Mouse (Mus musculus): ENCODE measurements around the gene Enc1. TPM values are rescaled to one million over a fixed set of nuclear protein-coding genes. Genes with fewer than 3 reads are reported as not detected.

Enc1 gene
- 0.76 and 0.86 TPM in 2 replicates for polyA plus RNA-seq (2015; fragmentation: Nextera tagmentation; extraction: Ambion mirVana)

DNA sequence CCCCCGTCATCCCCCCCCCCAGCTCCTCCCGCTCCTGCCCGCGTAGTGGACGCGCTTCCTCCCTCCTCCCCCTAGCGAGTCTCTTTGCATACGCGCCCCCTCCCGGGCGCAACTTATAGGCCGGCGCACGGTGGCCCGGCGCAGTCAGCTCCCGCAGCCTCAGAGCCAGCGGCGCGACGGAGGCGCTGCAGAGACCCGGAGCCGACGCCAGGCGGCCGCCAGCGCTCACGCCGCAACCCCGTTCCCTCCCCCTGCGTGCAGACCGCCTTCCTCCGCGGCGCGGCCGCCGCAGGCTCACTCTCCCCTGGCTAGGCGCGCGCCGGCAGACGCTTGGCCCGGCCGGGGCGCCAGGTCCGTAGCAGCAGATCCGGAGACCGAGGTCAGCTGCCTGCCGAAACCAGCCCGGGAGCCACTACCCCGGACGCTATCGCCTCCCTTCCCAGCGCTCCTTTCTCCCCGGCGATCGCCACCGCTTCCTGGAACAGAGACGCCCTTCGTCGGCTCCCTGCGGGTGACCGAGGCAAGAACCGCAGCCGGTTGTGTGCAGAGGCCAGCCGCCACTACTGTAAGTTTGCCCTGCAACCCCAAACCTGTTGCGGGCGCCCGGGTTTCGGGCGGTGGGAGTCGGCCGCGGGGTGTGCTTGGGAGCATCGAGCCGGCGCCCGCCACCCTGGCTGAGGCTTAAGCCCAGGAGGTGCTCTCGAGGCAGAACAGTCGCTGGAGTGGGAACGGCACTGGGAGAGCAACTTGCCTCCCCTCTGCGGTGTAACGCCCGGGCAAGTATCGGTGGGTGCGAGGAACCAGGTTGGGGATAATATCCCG, at the start of gene Enc1:
Gene Enc1 (plus strand): TSS at position 141 of the 822 bp plus-strand sequence.
- peak; percentile 85 for ATAC-seq (ENCODE audit: low read depth)
- Histone ChIP-seq H3K4me1 (ENCODE audit: control insufficient read depth, low read depth, low read length) (peaks cover 3% of the 10 kb centered on the region; the same call in 1 of the 2 replicates), H3K27me3 (ENCODE audit: control insufficient read depth, insufficient read depth, low read depth, low read length) (peaks cover 31% of the 10 kb centered on the region), H3K9ac (ENCODE audit: low read depth, low read length) (peak within 1 kb of the TSS; percentile 74), H3K4me3 (ENCODE audit: low read depth, low read length) (peak within 1 kb of the TSS; percentile 70), H3K27ac (ENCODE audit: low read length) (peak within 1 kb of the TSS; percentile 86), H3K36me3 (ENCODE audit: control insufficient read depth, insufficient read depth) (no peaks in the 10 kb centered on the region), H3K9me3 (replicated peaks; ENCODE audit: control insufficient read depth, low read length) (no peaks in the 10 kb centered on the region), H3K4me2 (ENCODE audit: low read depth, low read length) (peak within 1 kb of the TSS; percentile 79)
- WGBS (ENCODE audit: insufficient replicate concordance) = under 1% methylated on average over 84 of the region's 89 CpGs

DNA sequence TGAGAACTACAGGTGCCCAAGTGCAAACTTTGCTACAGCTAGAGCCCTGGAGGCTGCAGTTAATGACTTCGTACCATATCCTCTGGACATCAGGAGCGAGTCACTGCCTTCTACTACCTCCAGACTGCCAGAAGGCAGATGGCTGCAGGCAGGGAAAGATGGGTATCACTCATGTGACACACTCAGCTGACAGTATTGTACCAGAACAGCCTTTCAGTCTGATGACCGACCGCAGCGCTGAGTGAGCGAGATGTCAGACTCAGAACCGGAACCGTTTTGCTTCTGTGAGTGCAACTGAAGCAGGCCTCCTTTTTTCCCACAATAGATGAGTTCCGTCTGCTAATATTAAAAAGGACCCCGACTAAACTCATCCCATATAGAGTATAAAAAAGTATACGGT, 48.3 kb upstream of the Enc1 start:
- Histone ChIP-seq H3K4me3 (ENCODE audit: low read depth, low read length) (no peak overlapping the region), H3K9me3 (replicated peaks; ENCODE audit: control insufficient read depth, low read length) (no peaks in the 10 kb centered on the region), H3K4me1 (ENCODE audit: control insufficient read depth, low read depth, low read length) (peaks cover 5% of the 10 kb centered on the region), H3K36me3 (ENCODE audit: control insufficient read depth, insufficient read depth) (no peaks in the 10 kb centered on the region), H3K9ac (ENCODE audit: low read depth, low read length) (no peak overlapping the region), H3K27me3 (ENCODE audit: control insufficient read depth, insufficient read depth, low read depth, low read length) (no peaks in the 10 kb centered on the region), H3K4me2 (ENCODE audit: low read depth, low read length) (no peak overlapping the region), H3K27ac (ENCODE audit: low read length) (no peak overlapping the region)
- ATAC-seq (ENCODE audit: low read depth) = no peak
- 83% methylated on average over 11 of the region's 11 CpGs for WGBS (ENCODE audit: insufficient replicate concordance)

DNA sequence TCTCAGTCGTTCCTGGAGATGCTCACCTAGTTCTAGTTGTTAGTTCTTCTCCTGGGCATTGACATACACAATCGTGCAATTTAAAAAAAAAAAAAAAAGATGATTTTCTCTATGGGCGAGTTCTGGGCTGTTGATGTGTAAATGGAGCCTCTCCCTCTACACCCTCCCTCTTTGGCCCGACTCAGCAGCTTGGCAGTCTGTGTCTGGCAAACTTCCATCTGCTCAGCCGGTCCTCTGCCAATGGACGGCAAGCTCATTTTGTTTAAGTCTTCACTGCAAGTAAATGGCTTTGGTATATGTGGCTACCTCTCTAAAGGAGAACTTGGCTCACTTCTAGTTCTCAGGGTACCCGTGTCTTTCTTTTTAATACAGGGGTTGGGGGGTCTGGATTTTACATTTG, 47.5 kb upstream of the Enc1 start:
- 56% methylated on average over 7 of the region's 7 CpGs for WGBS (ENCODE audit: insufficient replicate concordance)
- H3K9ac ChIP-seq (ENCODE audit: low read depth, low read length) = no peak overlapping the region
- no peak overlapping the region for H3K27ac ChIP-seq (ENCODE audit: low read length)
- no peak overlapping the region for H3K4me2 ChIP-seq (ENCODE audit: low read depth, low read length)
- no peaks in the 10 kb centered on the region for H3K36me3 ChIP-seq (ENCODE audit: control insufficient read depth, insufficient read depth)
- H3K4me1 ChIP-seq (ENCODE audit: control insufficient read depth, low read depth, low read length) = peaks cover 10% of the 10 kb centered on the region
- no peak overlapping the region for H3K4me3 ChIP-seq (ENCODE audit: low read depth, low read length)
- no peaks in the 10 kb centered on the region for H3K27me3 ChIP-seq (ENCODE audit: control insufficient read depth, insufficient read depth, low read depth, low read length)
- ATAC-seq (ENCODE audit: low read depth) = no peak
- H3K9me3 ChIP-seq (replicated peaks; ENCODE audit: control insufficient read depth, low read length) = no peaks in the 10 kb centered on the region

DNA sequence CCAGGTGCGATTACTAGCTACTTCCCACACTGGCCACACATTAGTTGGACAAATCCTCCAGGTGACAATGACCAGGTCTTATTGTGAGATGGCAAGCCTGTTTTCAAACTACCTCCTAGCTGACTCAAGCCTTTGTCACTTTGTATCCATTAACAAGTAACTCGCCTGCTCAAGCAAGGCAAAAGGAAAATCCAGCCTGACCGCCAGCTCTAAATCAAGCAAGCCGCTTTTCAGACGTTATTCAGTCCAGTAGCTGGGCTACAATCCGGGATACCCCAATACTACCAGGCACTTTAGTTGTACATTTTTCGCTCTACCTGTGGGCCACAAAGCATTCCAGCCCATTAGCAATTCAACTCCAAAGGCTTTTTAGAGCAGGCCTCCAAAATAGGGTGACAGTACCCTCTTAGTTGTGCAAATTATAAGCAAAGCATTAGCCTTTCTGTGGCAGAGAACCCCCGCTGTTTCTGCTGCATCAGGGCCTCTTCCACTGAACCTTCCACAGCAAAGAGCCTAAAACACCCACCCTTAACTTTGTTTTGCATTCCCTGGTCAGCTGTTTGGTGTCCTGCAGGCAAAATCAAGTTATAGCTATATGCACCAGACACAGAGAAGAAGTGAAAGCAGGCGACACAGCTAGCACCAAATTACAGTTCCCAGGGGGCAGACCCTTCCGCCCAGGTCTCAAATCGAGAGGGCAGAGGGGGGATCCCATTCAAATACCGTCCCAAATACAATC, 44.5 kb upstream of the Enc1 start:
- no peak overlapping the region for H3K27ac ChIP-seq (ENCODE audit: low read length)

DNA sequence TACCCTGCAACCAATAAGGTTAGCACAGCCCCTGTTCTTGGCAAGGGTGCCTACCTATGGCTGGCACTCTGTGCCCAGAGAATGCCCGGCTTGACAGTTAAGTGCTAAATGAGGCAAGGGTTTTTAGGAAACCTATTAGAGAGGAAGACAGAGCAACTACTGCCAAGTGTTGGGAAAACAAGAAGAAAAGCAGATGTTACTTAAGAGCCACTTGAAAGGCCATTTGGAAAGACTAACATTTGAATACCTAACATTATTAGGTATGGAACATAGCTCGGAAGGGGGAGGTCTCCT, 44.0 kb upstream of the Enc1 start:
- Histone ChIP-seq H3K9ac (ENCODE audit: low read depth, low read length) (no peak overlapping the region), H3K4me3 (ENCODE audit: low read depth, low read length) (peak overlapping the region; percentile 15; the same call in 1 of the 2 replicates), H3K27me3 (ENCODE audit: control insufficient read depth, insufficient read depth, low read depth, low read length) (no peaks in the 10 kb centered on the region), H3K4me2 (ENCODE audit: low read depth, low read length) (peak overlapping the region; percentile 90; the same call in 1 of the 2 replicates), H3K9me3 (replicated peaks; ENCODE audit: control insufficient read depth, low read length) (no peaks in the 10 kb centered on the region), H3K36me3 (ENCODE audit: control insufficient read depth, insufficient read depth) (no peaks in the 10 kb centered on the region), H3K4me1 (ENCODE audit: control insufficient read depth, low read depth, low read length) (peaks cover 10% of the 10 kb centered on the region), H3K27ac (ENCODE audit: low read length) (no peak overlapping the region)
- ATAC-seq (ENCODE audit: low read depth) = no peak
- 76% methylated on average over 2 of the region's 2 CpGs for WGBS (ENCODE audit: insufficient replicate concordance)

More for the DNA sequence above, 44.5 kb upstream of the Enc1 start:
- ATAC-seq (ENCODE audit: low read depth) = no peak
- H3K4me2 ChIP-seq (ENCODE audit: low read depth, low read length) = no peak overlapping the region
- H3K9me3 ChIP-seq (replicated peaks; ENCODE audit: control insufficient read depth, low read length) = no peaks in the 10 kb centered on the region
- 71% methylated on average over 12 of the region's 12 CpGs for WGBS (ENCODE audit: insufficient replicate concordance)
- H3K4me3 ChIP-seq (ENCODE audit: low read depth, low read length) = 0 out of 2 replicates have a peak overlapping the region, but pooled peaks have one; percentile 15
- no peaks in the 10 kb centered on the region for H3K36me3 ChIP-seq (ENCODE audit: control insufficient read depth, insufficient read depth)
- H3K27me3 ChIP-seq (ENCODE audit: control insufficient read depth, insufficient read depth, low read depth, low read length) = no peaks in the 10 kb centered on the region
- H3K9ac ChIP-seq (ENCODE audit: low read depth, low read length) = no peak overlapping the region
- H3K4me1 ChIP-seq (ENCODE audit: control insufficient read depth, low read depth, low read length) = peaks cover 10% of the 10 kb centered on the region

GRCm38 (mm10) chr13:97197932-97198562, 42.9 kb upstream of the Enc1 start, which contains the start of gene Hexb:
TSS of gene Hexb (minus strand) at chr13:97198357.
- peak within 1 kb of the TSS; percentile 85 for H3K27ac ChIP-seq (ENCODE audit: low read length)
- H3K9me3 ChIP-seq (replicated peaks; ENCODE audit: control insufficient read depth, low read length) = no peaks in the 10 kb centered on the region
- peak; percentile 99 for ATAC-seq (ENCODE audit: low read depth)
- under 1% methylated on average over 45 of the region's 45 CpGs for WGBS (ENCODE audit: insufficient replicate concordance)
- H3K4me3 ChIP-seq (ENCODE audit: low read depth, low read length) = peak within 1 kb of the TSS; percentile 73
- H3K27me3 ChIP-seq (ENCODE audit: control insufficient read depth, insufficient read depth, low read depth, low read length) = no peaks in the 10 kb centered on the region
- peak within 1 kb of the TSS; percentile 72 for H3K9ac ChIP-seq (ENCODE audit: low read depth, low read length)
- H3K36me3 ChIP-seq (ENCODE audit: control insufficient read depth, insufficient read depth) = no peaks in the 10 kb centered on the region
- peaks cover 10% of the 10 kb centered on the region for H3K4me1 ChIP-seq (ENCODE audit: control insufficient read depth, low read depth, low read length)
- peak within 1 kb of the TSS; percentile 90 for H3K4me2 ChIP-seq (ENCODE audit: low read depth, low read length)

- H3K27me3 ChIP-seq (ENCODE audit: control insufficient read depth, insufficient read depth, low read depth, low read length) = no peaks in the 10 kb centered on the region
- peaks cover 10% of the 10 kb centered on the region for H3K4me1 ChIP-seq (ENCODE audit: control insufficient read depth, low read depth, low read length)
- H3K36me3 ChIP-seq (ENCODE audit: control insufficient read depth, insufficient read depth) = no peaks in the 10 kb centered on the region
- no peaks in the 10 kb centered on the region for H3K9me3 ChIP-seq (replicated peaks; ENCODE audit: control insufficient read depth, low read length)
- no peak for ATAC-seq (ENCODE audit: low read depth)
- no peak overlapping the region for H3K4me3 ChIP-seq (ENCODE audit: low read depth, low read length)
- H3K9ac ChIP-seq (ENCODE audit: low read depth, low read length) = no peak overlapping the region
- 42% methylated on average over 2 of the region's 2 CpGs for WGBS (ENCODE audit: insufficient replicate concordance)
- no peak overlapping the region for H3K4me2 ChIP-seq (ENCODE audit: low read depth, low read length)
- no peak overlapping the region for H3K27ac ChIP-seq (ENCODE audit: low read length)
These were observed 41.8 kb upstream of the Enc1 start for GRCm38 (mm10) chr13:97199123-97199522.

DNA sequence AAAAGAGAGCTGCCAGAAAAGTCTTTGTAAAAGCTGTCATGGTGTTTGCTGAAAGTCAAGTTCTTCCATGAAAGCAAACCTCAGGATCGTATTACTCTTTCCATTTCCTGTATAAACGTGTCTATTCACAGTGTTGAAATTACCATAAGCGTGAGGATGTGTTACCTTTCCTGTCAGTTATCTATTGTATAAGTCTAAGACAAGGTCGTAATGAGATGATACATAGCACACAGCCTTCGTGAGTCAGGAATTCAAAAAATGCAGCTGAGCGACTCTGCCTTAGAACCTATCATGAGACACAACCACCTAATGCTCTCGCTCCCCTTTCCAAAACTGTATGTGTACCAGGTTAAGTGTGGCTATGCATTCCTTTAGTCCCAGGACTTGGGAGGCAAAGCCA, 39.8 kb upstream of the Enc1 start:
- H3K27ac ChIP-seq (ENCODE audit: low read length) = no peak overlapping the region
- 58% methylated on average over 7 of the region's 7 CpGs for WGBS (ENCODE audit: insufficient replicate concordance)

More for the DNA sequence above, 39.8 kb upstream of the Enc1 start:
- H3K36me3 ChIP-seq (ENCODE audit: control insufficient read depth, insufficient read depth) = no peaks in the 10 kb centered on the region
- no peak overlapping the region for H3K4me2 ChIP-seq (ENCODE audit: low read depth, low read length)
- H3K9ac ChIP-seq (ENCODE audit: low read depth, low read length) = no peak overlapping the region
- no peaks in the 10 kb centered on the region for H3K9me3 ChIP-seq (replicated peaks; ENCODE audit: control insufficient read depth, low read length)
- ATAC-seq (ENCODE audit: low read depth) = no peak
- no peak overlapping the region for H3K4me3 ChIP-seq (ENCODE audit: low read depth, low read length)
- no peaks in the 10 kb centered on the region for H3K27me3 ChIP-seq (ENCODE audit: control insufficient read depth, insufficient read depth, low read depth, low read length)
- peaks cover 21% of the 10 kb centered on the region for H3K4me1 ChIP-seq (ENCODE audit: control insufficient read depth, low read depth, low read length)
